Mouse (Mus musculus) midbrain, embryonic 11.5 days (tissue): ENCODE data around the gene Olfr799. TPM values are rescaled to one million over a fixed set of nuclear protein-coding genes. Genes with fewer than 3 reads are reported as not detected.

ENCODE experiments used
- ATAC-seq: fragments of 200-750 bp; cut with Nextera tagmentation; 2 replicates; pipeline ENCODE4 v1.8.0; 2017; ENCODE audit warnings: moderate TSS enrichment, moderate library complexity; ENCODE audit not compliant: low FRiP score
- DNase-seq: peaks from one replicate; pipeline ENCODE4 v3.0.0; 2015; ENCODE audit warnings: low spot score; ENCODE audit errors: missing footprints
- H3K27ac ChIP-seq: fragments of 300-500 bp; sonication (generic); 2 replicates; pipeline ENCODE4 v1.5.1; 2014; ENCODE audit warnings: low read depth, low read length
- H3K27me3 ChIP-seq: fragments of 300-500 bp; sonication (generic); 2 replicates; pipeline ENCODE4 v1.6.1; 2014; ENCODE audit warnings: mild to moderate bottlenecking, low read length, moderate library complexity, mixed read lengths; ENCODE audit not compliant: control insufficient read depth, insufficient read depth
- H3K36me3 ChIP-seq: fragments of 300-500 bp; sonication (generic); 2 replicates; pipeline ENCODE4 v1.6.1; 2014; ENCODE audit warnings: mild to moderate bottlenecking, low read length, moderate library complexity, mixed read lengths; ENCODE audit not compliant: control insufficient read depth, insufficient read depth
- H3K4me1 ChIP-seq: fragments of 300-500 bp; sonication (generic); 2 replicates; pipeline ENCODE4 v1.6.1; 2014; ENCODE audit warnings: low read length; ENCODE audit not compliant: control insufficient read depth, insufficient read depth
- H3K4me2 ChIP-seq: fragments of 300-500 bp; sonication (generic); 2 replicates; pipeline ENCODE4 v1.6.1; 2014; ENCODE audit warnings: mild to moderate bottlenecking, moderate library complexity
- H3K4me3 ChIP-seq: fragments of 300-500 bp; sonication (generic); 2 replicates; pipeline ENCODE4 v1.5.1; 2014; ENCODE audit warnings: low read depth, low read length
- H3K9ac ChIP-seq: fragments of 300-500 bp; sonication (generic); 2 replicates; pipeline ENCODE4 v1.6.1; 2014; ENCODE audit warnings: low read length
- H3K9me3 ChIP-seq: fragments of 300-500 bp; sonication (generic); 2 replicates; pipeline ENCODE4 v1.6.1; 2016; ENCODE audit warnings: low read length; ENCODE audit not compliant: control insufficient read depth
- WGBS: fragments of 180-500 bp; shearing (Covaris S2); extraction: QIAGEN DNeasy Blood & Tissue Kit; methylation state at CpG from one replicate; pipeline ENCODE4 v1.1.7; 2014; 5-methylcytosine and 5-hydroxymethylcytosine counted together
- polyA plus RNA-seq: library from polyadenylated mRNA; unstranded; fragments of >200 nt; fragmentation: Nextera tagmentation; extraction: Ambion mirVana; gene quantifications from 2 replicates; pipeline ENCODE4 v1.2.1, GENCODE M21; 2014

The Olfr799 gene
- not detected in 2 replicates for polyA plus RNA-seq

DNA sequence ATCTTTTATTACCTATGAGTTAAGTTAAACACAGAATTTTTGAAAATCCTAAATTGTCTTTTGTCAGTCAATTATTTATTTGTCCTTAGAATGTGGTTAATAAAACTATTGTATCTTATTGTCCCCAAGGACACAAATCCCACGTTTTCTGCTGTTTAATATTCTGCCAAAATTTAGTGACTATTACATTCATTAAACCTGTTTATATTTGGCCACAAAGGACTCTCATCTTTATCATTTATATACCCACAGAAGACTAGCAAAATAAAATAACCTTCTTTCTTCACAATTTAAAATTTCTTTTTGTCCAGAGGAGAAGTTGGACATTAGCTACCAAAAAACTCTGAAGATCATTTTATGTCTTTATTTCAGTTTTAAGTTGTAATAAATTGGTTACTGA lies at the start of gene Olfr799:
Gene Olfr799 (plus strand): TSS at position 301 of the 400 bp plus-strand sequence.
- no peak for DNase-seq
- WGBS: 34% methylated on average over 1 of the region's 1 CpGs
- no peak within 1 kb of the TSS for H3K4me2 ChIP-seq
- H3K4me3 ChIP-seq: no peak within 1 kb of the TSS
- no peaks in the 10 kb centered on the region for H3K36me3 ChIP-seq
- H3K27ac ChIP-seq: no peak within 1 kb of the TSS
- H3K9me3 ChIP-seq: no peaks in the 10 kb centered on the region
- no peaks in the 10 kb centered on the region for H3K4me1 ChIP-seq
- H3K9ac ChIP-seq: no peak within 1 kb of the TSS
- no peak for ATAC-seq
- no peaks in the 10 kb centered on the region for H3K27me3 ChIP-seq

DNA sequence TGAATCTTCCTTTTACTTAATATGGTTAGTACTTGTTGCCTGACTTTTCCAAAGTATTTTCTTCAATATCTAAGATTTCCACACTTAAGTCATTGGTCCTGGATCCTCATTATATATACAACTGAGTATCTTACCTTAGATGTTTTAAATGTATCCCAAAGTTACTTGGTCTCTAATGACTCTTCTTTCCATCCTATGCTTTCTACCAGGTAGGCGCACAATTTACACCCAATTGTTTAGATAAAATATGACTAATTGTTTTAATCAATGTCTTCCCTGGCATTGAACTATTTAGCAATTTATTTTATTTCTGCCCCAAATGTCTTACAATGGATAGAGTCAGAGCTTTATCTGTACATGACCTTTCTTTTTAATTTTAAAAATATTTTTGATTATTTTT lies 24.8 kb upstream of the Olfr799 start, which contains the start of gene Olfr796:
Gene Olfr796 (minus strand): TSS at position 101 of the 400 bp plus-strand sequence.
- H3K27ac ChIP-seq: no peak within 1 kb of the TSS
- H3K4me1 ChIP-seq: no peaks in the 10 kb centered on the region
- DNase-seq: no peak
- no peak within 1 kb of the TSS for H3K4me2 ChIP-seq
- H3K9ac ChIP-seq: no peak within 1 kb of the TSS
- ATAC-seq: no peak
- no peaks in the 10 kb centered on the region for H3K36me3 ChIP-seq
- no peak within 1 kb of the TSS for H3K4me3 ChIP-seq
- H3K27me3 ChIP-seq: no peaks in the 10 kb centered on the region
- 86% methylated on average over 1 of the region's 1 CpGs for WGBS
- no peaks in the 10 kb centered on the region for H3K9me3 ChIP-seq

DNA sequence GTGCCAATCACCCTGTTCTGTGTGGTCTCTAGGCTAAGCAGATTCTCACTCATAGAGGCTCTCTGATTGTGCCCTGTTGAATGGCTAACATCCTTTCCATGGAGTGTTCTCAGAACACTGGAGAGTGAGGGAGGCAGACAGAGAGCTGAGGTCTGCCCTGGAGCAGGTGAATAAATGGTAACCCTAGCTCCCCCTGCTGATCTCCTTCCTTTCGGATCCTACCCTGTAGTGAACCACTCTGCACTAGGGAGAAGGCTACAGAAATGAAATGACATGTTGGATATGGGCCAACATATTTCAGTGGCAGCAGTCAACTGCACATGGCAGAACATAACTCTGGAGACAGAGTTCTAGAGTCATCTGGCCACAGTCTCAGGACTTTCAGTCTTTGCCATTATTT lies 15.6 kb upstream of the Olfr799 start:
- Histone ChIP-seq H3K4me1 (no peaks in the 10 kb centered on the region), H3K4me2 (no peak overlapping the region), H3K9me3 (no peaks in the 10 kb centered on the region), H3K27ac (no peak overlapping the region), H3K9ac (no peak overlapping the region), H3K27me3 (no peaks in the 10 kb centered on the region), H3K4me3 (no peak overlapping the region), H3K36me3 (no peaks in the 10 kb centered on the region)
- WGBS: 20% methylated on average over 1 of the region's 1 CpGs
- DNase-seq: no peak
- peak; percentile 54 for ATAC-seq

DNA sequence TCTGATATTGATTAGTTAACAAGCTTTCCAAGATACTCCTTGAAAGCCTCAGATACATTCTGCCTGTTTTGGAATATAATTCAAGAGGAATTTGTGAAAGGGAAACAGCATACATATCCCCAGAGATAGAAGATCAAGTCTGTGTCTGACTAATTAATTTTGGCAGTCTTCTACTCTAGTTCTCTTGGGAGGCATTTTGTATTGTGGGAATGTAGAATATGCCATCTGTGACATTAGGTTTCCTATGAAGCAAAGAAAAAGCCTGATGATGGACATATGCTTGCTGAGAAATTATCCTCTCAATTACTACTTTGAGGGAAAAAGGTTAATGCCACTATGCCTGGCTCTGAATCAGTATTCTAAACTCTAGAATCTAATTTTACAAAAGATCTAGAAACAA lies 14.0 kb upstream of the Olfr799 start:
- H3K9me3 ChIP-seq: no peaks in the 10 kb centered on the region
- H3K27me3 ChIP-seq: no peaks in the 10 kb centered on the region
- no peak overlapping the region for H3K4me2 ChIP-seq
- no peaks in the 10 kb centered on the region for H3K4me1 ChIP-seq
- no peak overlapping the region for H3K27ac ChIP-seq
- DNase-seq (no peak), ATAC-seq (no peak)
- H3K9ac ChIP-seq: no peak overlapping the region
- no peaks in the 10 kb centered on the region for H3K36me3 ChIP-seq
- H3K4me3 ChIP-seq: no peak overlapping the region

DNA sequence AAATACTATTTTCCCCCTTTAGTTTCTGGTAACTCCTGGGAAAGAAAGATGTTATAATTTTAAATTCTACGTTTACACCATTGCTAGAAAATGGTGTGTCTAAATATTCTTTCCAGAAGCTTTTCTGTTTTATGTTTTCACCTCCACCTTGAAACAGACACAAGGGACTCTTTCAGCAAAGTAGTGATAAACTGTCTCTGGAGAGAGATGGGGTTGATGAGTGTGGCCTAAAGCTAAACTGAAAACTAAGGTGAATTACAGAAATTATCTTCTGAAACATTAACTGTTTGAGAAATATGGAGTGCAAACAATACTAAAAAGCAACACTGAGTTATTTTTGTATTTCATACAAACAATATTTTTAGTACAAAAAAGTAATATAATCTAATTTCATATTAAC lies 9.4 kb upstream of the Olfr799 start, which contains the start of gene Olfr798:
Gene Olfr798 (minus strand): TSS at position 101 of the 400 bp plus-strand sequence.
- 78% methylated on average over 1 of the region's 1 CpGs for WGBS
- no peak within 1 kb of the TSS for H3K4me3 ChIP-seq
- H3K9ac ChIP-seq: no peak within 1 kb of the TSS
- no peak within 1 kb of the TSS for H3K4me2 ChIP-seq
- no peaks in the 10 kb centered on the region for H3K36me3 ChIP-seq
- no peaks in the 10 kb centered on the region for H3K27me3 ChIP-seq
- H3K4me1 ChIP-seq: no peaks in the 10 kb centered on the region
- ATAC-seq (no peak), DNase-seq (no peak)
- no peak within 1 kb of the TSS for H3K27ac ChIP-seq
- H3K9me3 ChIP-seq: no peaks in the 10 kb centered on the region

DNA sequence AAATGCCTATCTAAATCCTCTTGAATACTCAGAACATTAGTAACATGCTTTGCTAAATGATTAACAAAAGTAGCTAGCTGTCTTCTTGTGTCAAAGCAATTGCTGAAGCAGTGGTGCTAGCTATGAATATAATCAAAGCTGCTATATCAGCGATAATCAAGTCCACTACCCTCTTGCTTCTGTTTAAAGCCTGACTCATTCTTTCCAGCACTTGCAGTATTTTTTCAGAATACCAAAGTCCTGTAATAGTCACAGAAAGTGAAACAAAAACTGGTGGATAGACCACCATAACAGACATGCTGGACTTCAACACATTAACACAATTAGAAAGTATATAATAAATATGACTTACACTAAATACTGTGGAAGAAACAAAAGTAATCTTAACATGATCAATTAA lies 14.5 kb downstream of the Olfr799 start:
- Histone ChIP-seq H3K4me1 (no peaks in the 10 kb centered on the region), H3K4me3 (no peak overlapping the region), H3K27ac (no peak overlapping the region), H3K9me3 (no peaks in the 10 kb centered on the region), H3K36me3 (no peaks in the 10 kb centered on the region), H3K27me3 (no peaks in the 10 kb centered on the region), H3K9ac (no peak overlapping the region), H3K4me2 (no peak overlapping the region)
- DNase-seq (no peak), ATAC-seq (no peak)
- WGBS: 84% methylated on average over 1 of the region's 1 CpGs

GRCm38 (mm10) chr10:129657394-129657793 lies 20.1 kb downstream of the Olfr799 start, which contains the start of gene Olfr800:
Gene Olfr800, plus strand, starts transcription at chr10:129657694.
- Histone ChIP-seq H3K9ac (no peak within 1 kb of the TSS), H3K4me2 (no peak within 1 kb of the TSS), H3K27ac (no peak within 1 kb of the TSS), H3K27me3 (no peaks in the 10 kb centered on the region), H3K9me3 (no peaks in the 10 kb centered on the region), H3K4me3 (no peak within 1 kb of the TSS), H3K4me1 (no peaks in the 10 kb centered on the region), H3K36me3 (no peaks in the 10 kb centered on the region)
- no peak for ATAC-seq
- no peak for DNase-seq

- DNase-seq: no peak
- 79% methylated on average over 1 of the region's 1 CpGs for WGBS
- Histone ChIP-seq H3K36me3 (no peaks in the 10 kb centered on the region), H3K27ac (no peak within 1 kb of the TSS), H3K4me1 (no peaks in the 10 kb centered on the region), H3K9me3 (no peaks in the 10 kb centered on the region), H3K27me3 (no peaks in the 10 kb centered on the region), H3K4me3 (no peak within 1 kb of the TSS), H3K4me2 (no peak within 1 kb of the TSS), H3K9ac (no peak within 1 kb of the TSS)
- ATAC-seq: no peak
Observed at GRCm38 (mm10) chr10:129673765-129674164, 36.5 kb downstream of the Olfr799 start, which contains the start of gene Olfr801. Gene Olfr801, minus strand, starts transcription at chr10:129673865.

DNA sequence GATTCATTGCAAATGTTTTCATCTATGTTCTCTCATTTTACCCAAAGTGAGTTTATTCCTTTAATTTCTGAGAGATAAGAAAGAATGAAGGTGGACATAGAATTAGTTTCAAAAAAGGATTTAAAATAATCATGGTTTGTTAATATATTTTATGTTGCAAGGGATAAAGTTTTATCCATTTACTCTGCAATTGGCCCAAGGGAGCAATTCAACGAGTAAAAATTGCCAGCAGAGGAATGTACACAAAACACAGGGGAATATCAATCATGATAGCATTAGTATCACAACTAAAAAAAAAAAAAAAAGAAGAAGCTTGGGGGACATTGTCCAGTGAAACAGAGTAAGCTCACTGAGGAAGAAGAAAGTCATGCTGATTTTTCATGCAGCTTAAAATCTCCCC lies 50.8 kb downstream of the Olfr799 start, which contains the start of gene Olfr802:
Gene Olfr802 (minus strand): TSS at position 101 of the 400 bp plus-strand sequence.
- ATAC-seq: no peak
- Histone ChIP-seq H3K9me3 (no peaks in the 10 kb centered on the region), H3K36me3 (no peaks in the 10 kb centered on the region), H3K27ac (no peak within 1 kb of the TSS), H3K27me3 (no peaks in the 10 kb centered on the region), H3K4me3 (no peak within 1 kb of the TSS), H3K4me1 (no peaks in the 10 kb centered on the region), H3K4me2 (no peak within 1 kb of the TSS), H3K9ac (no peak within 1 kb of the TSS)
- DNase-seq: no peak
- WGBS: 65% methylated on average over 1 of the region's 1 CpGs
